Mouse (Mus musculus): ENCODE measurements around the gene Mrpl30. TPM values are rescaled to one million over a fixed set of nuclear protein-coding genes. Genes with fewer than 3 reads are reported as not detected.

The Mrpl30 gene
- polyA plus RNA-seq, 1 experiment: 3.3 TPM

- peaks cover 54% of the 10 kb centered on the region for H3K4me1 ChIP-seq (ENCODE audit: control insufficient read depth)
- H3K27me3 ChIP-seq (ENCODE audit: control insufficient read depth): no peaks in the 10 kb centered on the region
- no peaks in the 10 kb centered on the region for H3K9me3 ChIP-seq (ENCODE audit: control insufficient read depth, low read length)
- TF ChIP-seq GATA1 (IDR thresholded peaks at IDR 0.05; ENCODE audit: low read length) (no peak), TAL1 (IDR thresholded peaks at IDR 0.05; ENCODE audit: low read length) (no peak)
- H3K4me3 ChIP-seq (replicated peaks): peak overlapping the region; percentile 95
- peaks cover 46% of the 10 kb centered on the region for H3K36me3 ChIP-seq (ENCODE audit: control insufficient read depth)
Measured at GRCm38 (mm10) chr1:37891400-37891799, 1.1 kb downstream of the Mrpl30 start.

- Histone ChIP-seq H3K27me3 (ENCODE audit: control insufficient read depth) (no peaks in the 10 kb centered on the region), H3K9me3 (ENCODE audit: control insufficient read depth, low read length) (no peaks in the 10 kb centered on the region), H3K4me1 (ENCODE audit: control insufficient read depth) (peaks cover 27% of the 10 kb centered on the region), H3K36me3 (ENCODE audit: control insufficient read depth) (peaks cover 68% of the 10 kb centered on the region), H3K4me3 (replicated peaks) (no peak overlapping the region)
- no peak for TF ChIP-seq GATA1 (IDR thresholded peaks at IDR 0.05; ENCODE audit: low read length)
Measured at GRCm38 (mm10) chr1:37894606-37895005, 4.3 kb downstream of the Mrpl30 start.

- Histone ChIP-seq H3K36me3 (ENCODE audit: control insufficient read depth) (peaks cover 56% of the 10 kb centered on the region), H3K27me3 (ENCODE audit: control insufficient read depth) (no peaks in the 10 kb centered on the region)
Measured at GRCm38 (mm10) chr1:37899816-37900215, 9.5 kb downstream of the Mrpl30 start.

GRCm38 (mm10) chr1:37900288-37900687 is 10.0 kb downstream of the Mrpl30 start:
- Histone ChIP-seq H3K4me1 (ENCODE audit: control insufficient read depth) (no peaks in the 10 kb centered on the region), H3K27me3 (ENCODE audit: control insufficient read depth) (no peaks in the 10 kb centered on the region), H3K4me3 (replicated peaks) (no peak overlapping the region), H3K9me3 (ENCODE audit: control insufficient read depth, low read length) (no peaks in the 10 kb centered on the region), H3K36me3 (ENCODE audit: control insufficient read depth) (peaks cover 52% of the 10 kb centered on the region)
- TF ChIP-seq GATA1 (IDR thresholded peaks at IDR 0.05; ENCODE audit: low read length) (no peak), TAL1 (IDR thresholded peaks at IDR 0.05; ENCODE audit: low read length) (no peak)

More at GRCm38 (mm10) chr1:37899816-37900215, 9.5 kb downstream of the Mrpl30 start:
- H3K9me3 ChIP-seq (ENCODE audit: control insufficient read depth, low read length): no peaks in the 10 kb centered on the region
- H3K4me3 ChIP-seq (replicated peaks): no peak overlapping the region
- TF ChIP-seq TAL1 (IDR thresholded peaks at IDR 0.05; ENCODE audit: low read length) (no peak), GATA1 (IDR thresholded peaks at IDR 0.05; ENCODE audit: low read length) (no peak)
- no peaks in the 10 kb centered on the region for H3K4me1 ChIP-seq (ENCODE audit: control insufficient read depth)

DNA sequence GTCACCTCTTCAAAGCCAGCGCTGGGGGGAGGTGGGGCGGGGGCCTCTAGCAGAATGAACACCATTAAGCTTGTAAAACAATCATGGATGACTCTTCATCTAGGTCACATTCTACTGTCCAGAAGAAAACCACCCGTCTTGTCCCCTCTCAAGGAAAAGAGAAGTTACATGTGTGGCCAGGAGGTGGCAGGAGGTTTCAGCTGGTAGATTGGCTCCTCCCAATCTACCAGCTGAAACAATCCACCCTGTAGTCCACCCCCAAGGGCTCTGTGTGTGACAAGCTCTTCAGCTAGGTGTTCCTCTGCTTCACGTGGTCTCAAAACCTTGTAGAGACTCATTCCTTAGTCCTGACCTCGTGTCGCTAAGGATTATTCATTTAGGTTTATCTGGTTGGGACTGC is 12.9 kb downstream of the Mrpl30 start:
- peaks cover 26% of the 10 kb centered on the region for H3K36me3 ChIP-seq (ENCODE audit: control insufficient read depth)
- no peak overlapping the region for H3K4me3 ChIP-seq (replicated peaks)
- H3K27me3 ChIP-seq (ENCODE audit: control insufficient read depth): peaks cover 2% of the 10 kb centered on the region; the same call in 1 of the 2 replicates
- no peak for TF ChIP-seq TAL1 (IDR thresholded peaks at IDR 0.05; ENCODE audit: low read length)
- TF ChIP-seq GATA1 (IDR thresholded peaks at IDR 0.05; ENCODE audit: low read length): no peak
- H3K4me1 ChIP-seq (ENCODE audit: control insufficient read depth): no peaks in the 10 kb centered on the region
- H3K9me3 ChIP-seq (ENCODE audit: control insufficient read depth, low read length): no peaks in the 10 kb centered on the region

DNA sequence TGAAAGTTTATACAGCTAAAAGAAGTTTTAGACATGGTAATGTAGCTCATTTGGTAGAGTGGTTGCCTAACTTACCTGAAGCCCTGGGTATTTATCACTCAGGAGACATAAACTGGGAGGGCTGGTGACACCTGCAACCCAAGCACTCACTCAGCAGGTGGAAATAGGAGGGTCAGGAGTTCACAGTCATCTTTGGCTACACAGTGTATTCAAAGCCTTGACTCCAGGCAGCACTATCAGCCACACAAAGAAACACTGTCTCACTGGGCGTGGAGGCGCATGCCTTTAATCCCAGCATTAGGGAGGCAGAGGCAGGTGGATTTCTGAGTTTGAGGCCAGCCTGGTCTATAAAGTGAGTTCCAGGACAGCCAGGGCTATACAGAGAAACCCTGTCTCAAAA is 22.5 kb downstream of the Mrpl30 start:
- Histone ChIP-seq H3K27me3 (ENCODE audit: control insufficient read depth) (peaks cover 2% of the 10 kb centered on the region), H3K9me3 (ENCODE audit: control insufficient read depth, low read length) (no peaks in the 10 kb centered on the region), H3K36me3 (ENCODE audit: control insufficient read depth) (no peaks in the 10 kb centered on the region), H3K4me1 (ENCODE audit: control insufficient read depth) (no peaks in the 10 kb centered on the region), H3K4me3 (replicated peaks) (no peak overlapping the region)
- TF ChIP-seq TAL1 (IDR thresholded peaks at IDR 0.05; ENCODE audit: low read length) (no peak), GATA1 (IDR thresholded peaks at IDR 0.05; ENCODE audit: low read length) (no peak)

DNA sequence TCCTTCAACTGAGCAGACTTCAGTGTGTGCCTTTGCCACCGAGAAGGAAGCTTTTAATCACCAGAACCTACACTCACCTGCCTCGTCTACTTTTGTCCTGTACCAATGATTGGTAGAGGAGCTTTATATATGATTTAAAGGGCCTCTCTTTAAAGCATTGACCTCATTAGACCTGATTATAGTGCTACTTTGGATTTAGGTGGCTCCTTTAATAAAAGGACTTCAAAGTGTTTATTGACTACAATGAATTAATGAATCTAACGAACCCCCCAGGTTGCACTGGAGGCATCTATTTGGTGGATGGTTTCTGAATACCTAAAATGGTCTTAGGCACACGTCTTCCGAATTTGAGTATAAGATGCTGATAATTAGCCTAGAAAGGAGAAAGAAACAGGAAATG is 26.1 kb downstream of the Mrpl30 start, which contains the start of gene Lyg2:
TSS of gene Lyg2 (minus strand) at position 101 of the 400 bp plus-strand sequence.
- H3K4me1 ChIP-seq (ENCODE audit: control insufficient read depth): no peaks in the 10 kb centered on the region
- no peaks in the 10 kb centered on the region for H3K36me3 ChIP-seq (ENCODE audit: control insufficient read depth)
- TF ChIP-seq TAL1 (IDR thresholded peaks at IDR 0.05; ENCODE audit: low read length) (no peak), GATA1 (IDR thresholded peaks at IDR 0.05; ENCODE audit: low read length) (no peak)
- H3K9me3 ChIP-seq (ENCODE audit: control insufficient read depth, low read length): no peaks in the 10 kb centered on the region
- peaks cover 2% of the 10 kb centered on the region; the same call in 1 of the 2 replicates for H3K27me3 ChIP-seq (ENCODE audit: control insufficient read depth)
- H3K4me3 ChIP-seq (replicated peaks): no peak within 1 kb of the TSS

DNA sequence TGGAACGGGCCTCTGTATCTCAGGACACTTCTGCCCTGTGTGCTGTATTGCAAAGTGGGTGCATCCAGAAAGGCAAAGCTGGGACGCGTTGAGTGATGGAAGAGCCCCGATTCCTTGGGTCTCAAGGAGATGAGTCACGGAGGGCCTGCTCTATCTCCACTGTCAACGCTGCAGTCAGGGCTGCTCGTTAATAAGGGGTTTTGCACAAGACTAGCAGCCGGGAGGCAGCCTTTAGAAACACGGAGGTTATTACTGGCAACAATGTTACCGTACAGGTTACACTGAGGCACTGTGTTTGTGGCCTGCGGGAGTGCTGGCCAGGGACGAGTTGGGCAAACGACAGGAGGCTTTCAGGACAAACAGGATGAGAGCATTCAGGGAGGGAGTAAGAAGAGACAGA is 27.4 kb downstream of the Mrpl30 start:
- H3K27me3 ChIP-seq (ENCODE audit: control insufficient read depth): peaks cover 2% of the 10 kb centered on the region; the same call in 1 of the 2 replicates
- TF ChIP-seq GATA1 (IDR thresholded peaks at IDR 0.05; ENCODE audit: low read length) (no peak), TAL1 (IDR thresholded peaks at IDR 0.05; ENCODE audit: low read length) (no peak)
- H3K9me3 ChIP-seq (ENCODE audit: control insufficient read depth, low read length): no peaks in the 10 kb centered on the region
- H3K4me3 ChIP-seq (replicated peaks): no peak overlapping the region
- no peaks in the 10 kb centered on the region for H3K4me1 ChIP-seq (ENCODE audit: control insufficient read depth)
- no peaks in the 10 kb centered on the region for H3K36me3 ChIP-seq (ENCODE audit: control insufficient read depth)

DNA sequence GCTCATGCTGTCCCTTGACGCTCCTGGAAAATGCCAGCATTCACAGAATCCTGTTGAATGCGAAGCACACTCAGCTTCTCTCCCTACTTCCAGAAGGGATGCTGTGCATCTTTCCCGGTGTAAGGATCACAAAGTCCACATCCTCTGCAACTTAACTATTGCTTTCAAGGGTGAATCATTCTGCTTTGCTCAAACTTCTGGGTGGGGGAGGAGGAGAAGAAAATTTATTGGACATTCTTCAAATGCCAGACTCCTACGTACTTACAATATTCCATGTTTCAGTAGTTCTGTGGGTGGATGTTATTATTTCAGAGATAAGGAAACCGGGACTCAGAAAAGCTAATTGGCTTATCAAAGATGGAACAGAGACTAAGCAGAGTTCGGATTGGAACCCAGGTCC is 27.8 kb downstream of the Mrpl30 start:
- H3K27me3 ChIP-seq (ENCODE audit: control insufficient read depth): no peaks in the 10 kb centered on the region; the same call in 1 of the 2 replicates
- H3K4me1 ChIP-seq (ENCODE audit: control insufficient read depth): no peaks in the 10 kb centered on the region
- no peaks in the 10 kb centered on the region for H3K9me3 ChIP-seq (ENCODE audit: control insufficient read depth, low read length)
- H3K36me3 ChIP-seq (ENCODE audit: control insufficient read depth): no peaks in the 10 kb centered on the region
- TF ChIP-seq TAL1 (IDR thresholded peaks at IDR 0.05; ENCODE audit: low read length) (no peak), GATA1 (IDR thresholded peaks at IDR 0.05; ENCODE audit: low read length) (no peak)
- H3K4me3 ChIP-seq (replicated peaks): no peak overlapping the region

- Histone ChIP-seq H3K4me3 (replicated peaks) (no peak overlapping the region), H3K27me3 (ENCODE audit: control insufficient read depth) (no peaks in the 10 kb centered on the region; the same call in 1 of the 2 replicates), H3K9me3 (ENCODE audit: control insufficient read depth, low read length) (no peaks in the 10 kb centered on the region), H3K36me3 (ENCODE audit: control insufficient read depth) (no peaks in the 10 kb centered on the region), H3K4me1 (ENCODE audit: control insufficient read depth) (no peaks in the 10 kb centered on the region)
- TF ChIP-seq GATA1 (IDR thresholded peaks at IDR 0.05; ENCODE audit: low read length): no peak
- TF ChIP-seq TAL1 (IDR thresholded peaks at IDR 0.05; ENCODE audit: low read length): no peak
Measured at GRCm38 (mm10) chr1:37922536-37922935, 32.3 kb downstream of the Mrpl30 start.
